Mouse (Mus musculus) spleen, adult 12 weeks (tissue): ENCODE results near the gene Jmjd6.

Experiments
- DNase-seq: peaks from one replicate; pipeline ENCODE4 v3.0.0; 2022; ENCODE audit warnings: low spot score

Gene Jmjd6

DNA sequence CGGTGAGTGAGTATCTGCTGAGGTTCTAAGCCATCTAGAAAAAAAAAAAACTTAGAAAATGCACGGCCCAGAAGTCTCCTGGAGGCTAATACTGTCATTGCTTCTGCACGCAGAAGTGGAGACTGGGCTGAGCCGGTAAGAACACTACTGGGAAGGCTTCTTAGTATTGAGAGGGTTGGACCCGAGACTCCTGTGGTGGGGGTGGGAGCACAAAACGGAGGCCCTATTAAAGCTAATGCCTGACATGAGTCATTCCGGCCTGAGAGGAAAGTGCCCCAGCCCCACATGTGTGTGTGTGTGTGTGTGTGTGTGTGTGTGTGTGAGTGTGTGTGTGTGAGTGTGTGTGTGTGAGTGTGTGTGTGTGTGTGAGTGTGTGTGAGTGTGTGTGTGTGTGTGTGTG, 36.1 kb downstream of the Jmjd6 start:
- DNase-seq: no peak

GRCm38 (mm10) chr11:116806136-116807071, 36.8 kb downstream of the Jmjd6 start:
- no peak for DNase-seq

DNA sequence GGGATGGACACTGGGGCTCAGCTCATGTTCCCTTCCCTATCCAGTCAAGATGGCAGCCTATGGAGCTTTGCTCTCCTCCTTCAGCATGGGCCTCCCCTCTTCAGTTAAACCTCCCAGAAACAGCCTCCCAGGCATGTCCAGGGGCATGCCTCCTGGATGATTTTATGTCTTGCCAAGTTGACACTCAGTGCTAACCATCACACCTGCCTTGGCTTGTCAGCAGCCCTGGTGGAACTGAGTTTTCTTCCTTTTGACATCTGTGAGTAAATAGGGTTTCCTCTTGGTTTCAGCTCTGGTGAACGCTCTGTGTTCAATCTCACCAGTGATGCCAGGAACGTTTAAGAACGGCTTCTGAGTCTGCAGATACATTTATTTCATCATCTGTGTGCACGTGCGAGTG, 40.5 kb downstream of the Jmjd6 start:
- no peak for DNase-seq

DNA sequence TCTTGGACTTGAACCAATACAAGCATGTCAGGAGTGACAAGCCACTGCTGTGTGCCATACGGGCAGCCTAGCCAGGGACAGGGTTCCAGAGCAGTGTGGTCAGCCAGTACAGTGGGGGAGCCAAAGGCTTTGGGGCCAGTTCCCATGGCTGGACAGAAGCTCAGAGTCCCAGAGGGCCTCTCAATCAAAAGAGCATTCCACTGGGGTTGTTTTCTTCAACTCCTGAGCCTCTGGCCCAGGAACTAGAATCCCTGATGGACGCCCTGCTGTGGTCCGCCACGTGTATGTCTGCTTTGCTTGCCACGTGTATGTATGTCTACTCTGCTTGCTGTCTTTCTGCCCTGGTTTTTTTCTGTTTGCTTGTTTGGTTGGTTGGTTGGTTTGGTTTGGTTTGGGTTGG, 42.1 kb downstream of the Jmjd6 start:
- DNase-seq: no peak

GRCm38 (mm10) chr11:116799364-116799763, 43.9 kb downstream of the Jmjd6 start:
- DNase-seq: no peak
